Mouse (Mus musculus): ENCODE measurements around the gene 9230102O04Rik. TPM values are rescaled to one million over a fixed set of nuclear protein-coding genes. Genes with fewer than 3 reads are reported as not detected.

The 9230102O04Rik gene
- polyA plus RNA-seq (2012; rRNA removed; ENCODE audit: low replicate concordance), result not detected in 2 replicates

DNA sequence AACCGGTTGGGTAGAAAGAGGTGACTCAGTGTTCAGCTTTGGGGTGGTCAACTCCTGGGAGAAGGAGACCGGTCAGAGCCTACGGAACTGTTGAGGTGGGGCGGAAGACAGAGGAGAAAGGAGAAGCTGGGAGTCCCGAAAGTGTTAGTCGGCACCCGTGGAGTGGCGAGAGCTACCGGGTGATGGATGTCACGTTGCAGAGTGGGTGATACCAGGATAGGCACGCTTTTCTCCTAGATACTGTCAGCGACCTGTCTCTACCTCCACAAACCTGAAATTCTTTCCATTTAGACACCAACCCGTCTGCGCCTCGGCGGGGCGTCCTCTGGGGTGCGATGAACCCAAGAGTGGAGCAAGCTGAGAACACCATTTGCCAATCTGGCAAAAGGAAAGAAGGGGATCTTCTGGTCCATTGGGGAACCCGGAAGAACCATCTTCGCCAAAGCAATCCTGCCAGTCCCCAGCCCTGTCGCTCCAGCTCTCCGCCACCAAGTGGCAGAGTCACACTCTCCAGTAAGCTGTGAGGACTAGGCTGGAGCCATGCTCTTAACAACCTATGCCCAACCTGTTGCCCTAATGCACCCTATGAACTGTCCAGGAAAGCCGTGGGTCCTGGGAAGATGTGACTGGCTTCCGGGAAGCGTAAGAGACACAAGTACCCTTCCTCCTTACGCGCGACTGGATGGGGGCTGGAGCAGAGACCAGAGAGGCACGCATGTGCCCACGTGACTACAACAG lies at the start of gene 9230102O04Rik:
9230102O04Rik (minus strand) TSS at position 628 of the 738 bp plus-strand sequence.

DNA sequence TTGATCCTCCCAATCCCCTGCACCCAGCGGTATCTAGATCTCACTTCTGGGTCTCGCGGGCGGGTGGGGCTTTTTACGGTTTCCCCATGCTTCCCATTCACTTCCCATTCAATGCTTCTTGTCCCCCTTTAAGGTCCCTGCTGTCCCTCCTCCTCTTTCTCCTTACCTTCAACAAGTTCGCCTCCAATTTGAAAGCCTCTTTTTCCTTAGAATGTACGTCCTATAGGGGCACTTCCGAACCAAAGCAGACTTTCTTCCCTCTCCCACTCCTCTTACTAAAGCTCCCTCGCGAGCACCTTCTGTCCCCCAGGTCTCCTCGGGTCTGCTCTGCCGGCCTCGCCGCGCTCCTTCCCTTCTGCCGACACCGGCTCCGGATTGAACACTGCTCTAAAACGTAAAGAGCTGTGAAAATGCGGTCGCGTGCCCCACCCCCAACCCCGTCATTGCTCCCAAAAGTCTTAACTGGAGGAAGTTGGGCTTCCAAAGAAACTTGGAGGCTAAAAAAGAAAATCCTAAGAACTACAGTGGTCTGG lies 377 bp upstream of the 9230102O04Rik start, which contains the start of gene Gata3:
Gata3 (minus strand) TSS at position 384 of the 533 bp plus-strand sequence.

DNA sequence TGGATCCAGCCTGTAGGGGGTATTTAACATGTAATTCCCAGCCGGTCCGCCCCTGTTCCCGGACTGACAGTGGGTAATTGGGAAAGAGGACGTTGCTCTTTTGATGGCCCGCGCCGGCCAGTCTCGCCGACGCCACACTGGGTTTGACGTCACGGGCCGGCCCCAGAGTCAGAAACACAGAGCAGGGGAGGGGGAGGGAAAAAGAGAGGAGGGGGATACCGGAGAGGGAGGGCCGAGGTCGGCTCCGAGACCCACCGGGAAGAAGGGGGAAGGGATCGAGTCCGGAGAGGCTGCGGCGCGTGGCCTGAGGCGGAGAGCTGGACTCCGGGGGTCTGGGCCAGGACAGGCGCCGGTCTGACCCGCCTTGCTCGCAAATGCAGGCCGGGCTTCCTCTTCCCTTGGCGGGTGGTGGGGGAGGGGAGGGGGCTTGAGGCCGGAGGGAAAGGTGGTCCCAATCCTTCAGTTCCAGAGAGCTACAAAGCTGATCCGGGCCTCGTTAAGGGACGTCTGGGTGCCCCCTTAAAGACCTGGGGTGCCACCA lies 8.2 kb downstream of the 9230102O04Rik start, which contains the start of gene 4930412O13Rik:
4930412O13Rik (plus strand) TSS at position 202 of the 541 bp plus-strand sequence.

Other genes with a start within 250 kb of the 9230102O04Rik start
- not detected in 2 replicates for gene 4930412O13Rik, start 8.3 kb downstream of the 9230102O04Rik start, polyA plus RNA-seq (2012; rRNA removed; ENCODE audit: low replicate concordance)
- 0.79 and 2.2 TPM in 2 replicates for gene Gata3, start 494 bp upstream of the 9230102O04Rik start, polyA plus RNA-seq (2012; rRNA removed; ENCODE audit: low replicate concordance)
- 4.6 and 5.7 TPM in 2 replicates for gene Taf3, start 159.1 kb upstream of the 9230102O04Rik start, polyA plus RNA-seq (2012; rRNA removed; ENCODE audit: low replicate concordance)
- 393 and 570 TPM in 2 replicates for gene Atp5c1, start 191.0 kb upstream of the 9230102O04Rik start, polyA plus RNA-seq (2012; rRNA removed; ENCODE audit: low replicate concordance)
- 3.6 and 4.7 TPM in 2 replicates for gene Kin, start 191.1 kb upstream of the 9230102O04Rik start, polyA plus RNA-seq (2012; rRNA removed; ENCODE audit: low replicate concordance)
- gene Itih2, start 241.9 kb upstream of the 9230102O04Rik start, polyA plus RNA-seq (2012; rRNA removed; ENCODE audit: low replicate concordance), result 0.19 and 0.46 TPM in 2 replicates